Mouse (Mus musculus) T-cell, adult 2 months (primary cell): ENCODE data around the gene Acss2.
"Not testable (repeated sequence)": the region's sequence is repeated elsewhere in the genome, so short reads cannot be mapped to it uniquely, and the experiment has no call there.

Source experiments
- DNase-seq: peaks from one replicate; pipeline ENCODE4 v3.0.0; 2022; ENCODE audit warnings: low spot score

Gene Acss2

GRCm38 (mm10) chr2:155589521-155589920 is 71.8 kb downstream of the Acss2 start:
- DNase-seq: no peak

GRCm38 (mm10) chr2:155590876-155591275 is 73.1 kb downstream of the Acss2 start:
- no peak for DNase-seq

- no peak for DNase-seq
Observed at GRCm38 (mm10) chr2:155591676-155592075, 73.9 kb downstream of the Acss2 start.

GRCm38 (mm10) chr2:155592137-155592853 is 74.5 kb downstream of the Acss2 start, which contains the start of gene Gss:
Gene Gss, minus strand, starts transcription at chr2:155592810.
- DNase-seq: peak; percentile 85

GRCm38 (mm10) chr2:155592854-155593283 is 75.1 kb downstream of the Acss2 start:
- no peak for DNase-seq

- no peak for DNase-seq
Observed at GRCm38 (mm10) chr2:155595516-155595915, 77.8 kb downstream of the Acss2 start.

GRCm38 (mm10) chr2:155603707-155604106 is 86.0 kb downstream of the Acss2 start:
- no peak for DNase-seq

GRCm38 (mm10) chr2:155604560-155605235 is 87.0 kb downstream of the Acss2 start:
- DNase-seq: no peak

- not testable (repeated sequence) for DNase-seq
Observed at GRCm38 (mm10) chr2:155605236-155605589, 87.5 kb downstream of the Acss2 start.

GRCm38 (mm10) chr2:155606360-155606759 is 88.6 kb downstream of the Acss2 start:
- DNase-seq: no peak

- DNase-seq: no peak
Observed at GRCm38 (mm10) chr2:155610978-155611377, 93.2 kb downstream of the Acss2 start, which contains the start of gene Myh7b. Gene Myh7b, plus strand, starts transcription at chr2:155611212.

- DNase-seq: no peak
Observed at GRCm38 (mm10) chr2:155611834-155612550, 94.2 kb downstream of the Acss2 start.

- DNase-seq: peak; percentile 72
Observed at GRCm38 (mm10) chr2:155613326-155613755, 95.6 kb downstream of the Acss2 start.

GRCm38 (mm10) chr2:155613953-155614352 is 96.2 kb downstream of the Acss2 start:
- DNase-seq: no peak

GRCm38 (mm10) chr2:155616971-155617370 is 99.2 kb downstream of the Acss2 start:
- no peak for DNase-seq

- DNase-seq: peak; percentile 82
Observed at GRCm38 (mm10) chr2:155619817-155620216, 102.1 kb downstream of the Acss2 start.

GRCm38 (mm10) chr2:155622606-155623005 is 104.9 kb downstream of the Acss2 start:
- no peak for DNase-seq

GRCm38 (mm10) chr2:155623996-155624395 is 106.2 kb downstream of the Acss2 start:
- DNase-seq: no peak

GRCm38 (mm10) chr2:155624730-155625129 is 107.0 kb downstream of the Acss2 start:
- peak; percentile 35 for DNase-seq

- no peak for DNase-seq
Observed at GRCm38 (mm10) chr2:155626277-155626676, 108.5 kb downstream of the Acss2 start.

- DNase-seq: peak; percentile 73
Observed at GRCm38 (mm10) chr2:155627030-155627738, 109.4 kb downstream of the Acss2 start.

GRCm38 (mm10) chr2:155628112-155628511 is 110.4 kb downstream of the Acss2 start:
- DNase-seq: no peak
